Mouse (Mus musculus) MEL-GATA-1-ER (cell line): ENCODE results near the gene Ube2cbp.

Source experiments
- DNase-seq: peaks from one replicate; pipeline ENCODE4 v3.0.0-alpha.2; 2012; ENCODE audit warnings: low read depth; ENCODE audit errors: extremely low read depth

The Ube2cbp gene

DNA sequence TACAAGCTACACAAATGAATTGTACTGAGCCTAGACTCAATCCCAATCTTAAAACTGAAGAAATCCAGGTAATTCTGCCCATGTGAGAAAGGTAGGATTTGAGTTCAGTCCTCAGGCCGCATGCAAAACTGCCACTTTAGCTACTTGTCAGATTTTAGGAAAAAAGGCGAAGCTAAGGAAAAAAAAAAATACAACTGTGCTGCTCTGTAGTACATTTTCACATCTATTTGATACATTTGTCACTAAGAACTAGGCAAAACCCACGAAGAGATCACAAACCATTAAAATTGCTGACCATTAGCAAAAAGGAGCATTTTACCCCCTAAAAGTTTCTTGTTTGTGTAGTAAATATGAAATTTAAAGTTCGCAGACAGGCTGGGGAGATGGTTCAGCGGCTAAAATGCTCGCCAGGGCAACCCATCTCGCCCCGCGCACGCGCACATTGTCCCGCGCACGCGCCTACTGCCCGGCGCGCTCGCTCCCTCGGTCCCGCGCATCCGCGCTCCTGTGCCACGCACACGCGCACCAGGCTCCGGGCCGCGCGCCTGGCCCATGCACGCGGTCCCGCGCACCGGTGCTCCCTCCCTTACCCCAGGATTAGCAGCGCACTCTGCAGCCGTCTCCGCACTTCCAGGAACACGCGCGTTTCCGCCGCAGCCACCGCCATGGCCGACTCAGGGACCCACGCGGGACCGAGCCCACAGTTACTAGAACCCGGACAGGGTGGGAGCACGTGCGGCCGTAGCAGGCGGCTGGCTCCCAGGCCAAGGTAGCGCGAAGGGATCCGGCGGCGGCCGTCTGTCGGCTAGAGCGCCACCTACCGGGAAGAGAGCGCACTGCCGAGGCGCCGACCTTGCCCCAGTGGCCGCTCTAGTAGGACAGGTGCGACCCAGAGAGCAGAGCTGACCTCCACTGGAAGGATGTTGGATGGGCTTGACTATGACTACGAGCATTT lies at the start of gene Ube2cbp:
Gene Ube2cbp (minus strand): TSS at position 800 of the 955 bp plus-strand sequence.
- no peak for DNase-seq

DNA sequence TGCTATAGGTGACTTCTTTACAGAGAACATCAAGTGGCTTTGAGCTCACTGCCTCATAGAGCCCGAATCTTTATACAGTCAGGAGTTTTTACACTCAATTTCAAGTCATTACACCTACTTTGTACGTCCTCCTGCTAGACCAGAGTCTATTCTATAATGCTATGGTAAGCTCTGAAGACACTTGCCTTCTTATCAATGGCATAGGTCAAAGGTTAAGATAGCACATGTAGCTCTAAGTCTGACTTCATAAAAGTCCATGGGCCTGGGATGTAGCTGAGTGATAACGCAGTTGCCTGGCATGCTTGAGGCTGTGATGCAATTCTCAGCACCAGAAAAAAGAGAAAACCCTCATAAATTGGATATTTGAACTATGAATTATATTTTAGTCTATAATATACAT lies 49.6 kb upstream of the Ube2cbp start:
- DNase-seq: no peak

DNA sequence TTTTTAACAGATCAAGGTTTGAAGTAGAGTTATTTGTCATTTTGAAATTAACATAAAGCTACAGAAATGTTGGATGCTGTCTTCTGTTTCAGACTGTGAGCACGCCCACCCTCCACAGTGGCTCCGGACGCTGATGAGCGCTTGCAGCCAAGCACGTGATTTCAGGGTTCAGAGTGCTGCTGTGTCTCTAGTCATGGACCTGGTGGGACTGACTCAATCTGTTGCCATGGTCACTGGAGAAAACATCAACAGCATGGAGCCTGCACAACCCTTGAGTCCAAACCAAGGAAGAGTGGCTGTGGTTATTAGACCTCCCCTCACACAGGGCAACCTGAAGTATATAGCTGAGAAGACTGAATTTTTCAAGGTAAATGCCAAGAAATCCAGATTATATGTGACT lies 49.0 kb upstream of the Ube2cbp start:
- DNase-seq: no peak

DNA sequence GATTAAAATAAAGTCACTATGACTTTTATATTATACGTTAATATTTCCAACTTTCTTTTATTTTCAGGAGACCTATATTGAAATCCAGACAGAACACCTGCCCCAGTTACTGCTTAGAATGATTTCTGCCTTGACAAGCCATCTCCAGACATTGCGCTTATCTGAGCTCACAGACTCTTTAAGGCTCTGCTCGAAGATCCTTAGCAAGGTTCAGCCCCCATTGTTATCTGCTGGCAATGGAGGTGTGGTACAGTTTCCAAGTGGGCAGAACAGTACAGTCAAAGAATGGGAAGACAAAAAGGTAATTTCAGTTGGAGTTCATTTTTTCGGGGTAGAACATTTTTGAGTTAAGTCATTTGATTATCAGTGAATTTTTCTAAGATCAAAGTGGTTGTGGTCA lies 42.7 kb upstream of the Ube2cbp start:
- no peak for DNase-seq

DNA sequence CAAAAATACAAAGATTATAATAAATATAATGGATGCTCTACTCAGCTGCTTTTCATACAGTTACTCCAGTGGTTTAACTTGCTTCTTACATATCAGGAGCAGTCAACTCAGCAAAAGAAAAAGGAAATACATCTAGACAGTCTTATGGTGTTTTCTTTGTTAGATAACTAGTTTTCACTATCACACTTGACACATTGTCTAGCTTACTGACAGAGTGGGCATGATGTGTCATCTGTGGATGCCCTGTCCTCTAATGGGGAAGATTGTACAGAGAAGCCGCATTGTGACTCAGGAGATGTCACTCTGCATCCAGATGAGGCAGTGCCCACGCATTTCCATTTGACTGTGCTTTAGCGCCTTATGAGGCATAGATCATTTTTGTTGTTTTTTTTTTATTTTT lies 34.3 kb upstream of the Ube2cbp start:
- no peak for DNase-seq

DNA sequence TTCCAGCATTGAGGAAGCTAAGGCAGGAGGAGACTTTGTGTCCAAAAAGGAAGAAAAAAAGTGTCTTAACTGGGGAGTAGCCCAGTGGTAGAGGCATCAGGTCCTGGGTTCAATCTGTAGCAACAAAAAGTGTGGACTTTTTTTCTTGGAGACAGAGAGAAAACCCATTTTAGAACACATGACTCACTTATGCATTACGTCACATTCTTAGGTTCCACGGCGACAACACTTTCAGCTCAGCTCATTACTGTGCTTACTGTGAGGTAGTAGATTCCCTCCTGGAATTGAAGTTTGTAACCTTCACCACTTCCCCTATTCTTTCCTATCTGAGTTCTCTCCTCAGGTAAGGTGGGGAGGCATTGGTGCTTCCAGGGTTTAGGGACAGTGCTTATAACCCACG lies 31.5 kb upstream of the Ube2cbp start:
- DNase-seq: no peak

DNA sequence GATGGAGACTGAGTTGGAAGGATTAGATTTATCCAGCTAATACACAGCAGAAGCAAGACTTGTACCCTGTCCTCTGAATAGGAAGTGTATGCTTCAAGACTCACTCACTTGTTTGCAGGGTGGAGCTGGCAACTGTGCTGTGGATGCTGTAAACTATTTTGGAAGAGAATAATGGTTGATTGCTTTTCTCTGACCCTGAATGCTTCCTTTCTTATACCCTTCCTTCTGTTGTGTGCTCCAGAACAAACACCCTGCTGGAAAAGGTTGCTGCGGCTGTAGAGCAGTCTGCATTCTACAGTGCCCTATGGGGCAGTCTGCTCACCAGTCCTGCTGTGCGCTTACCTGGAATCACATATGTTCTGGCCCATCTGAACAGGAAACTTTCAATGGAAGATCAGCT lies 27.0 kb upstream of the Ube2cbp start:
- no peak for DNase-seq

DNA sequence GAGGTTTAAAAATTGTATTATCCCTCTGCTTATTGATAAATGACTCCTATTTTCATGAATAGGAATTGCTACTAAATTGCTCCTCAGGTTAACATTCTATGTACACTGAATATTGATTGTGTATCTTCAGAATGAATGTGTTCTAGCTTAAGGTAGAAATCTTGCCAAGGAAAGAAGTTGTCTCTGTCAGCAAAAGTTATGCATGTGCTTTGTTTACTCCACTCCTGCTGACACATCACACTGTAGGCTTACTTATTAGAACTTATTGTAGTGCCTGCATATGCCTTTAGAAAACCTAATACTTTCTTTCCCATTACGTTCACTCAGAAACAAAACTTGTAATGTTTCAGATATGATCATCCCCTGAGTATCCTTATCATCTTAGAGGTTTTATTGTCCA lies 17.5 kb upstream of the Ube2cbp start:
- DNase-seq: no peak

DNA sequence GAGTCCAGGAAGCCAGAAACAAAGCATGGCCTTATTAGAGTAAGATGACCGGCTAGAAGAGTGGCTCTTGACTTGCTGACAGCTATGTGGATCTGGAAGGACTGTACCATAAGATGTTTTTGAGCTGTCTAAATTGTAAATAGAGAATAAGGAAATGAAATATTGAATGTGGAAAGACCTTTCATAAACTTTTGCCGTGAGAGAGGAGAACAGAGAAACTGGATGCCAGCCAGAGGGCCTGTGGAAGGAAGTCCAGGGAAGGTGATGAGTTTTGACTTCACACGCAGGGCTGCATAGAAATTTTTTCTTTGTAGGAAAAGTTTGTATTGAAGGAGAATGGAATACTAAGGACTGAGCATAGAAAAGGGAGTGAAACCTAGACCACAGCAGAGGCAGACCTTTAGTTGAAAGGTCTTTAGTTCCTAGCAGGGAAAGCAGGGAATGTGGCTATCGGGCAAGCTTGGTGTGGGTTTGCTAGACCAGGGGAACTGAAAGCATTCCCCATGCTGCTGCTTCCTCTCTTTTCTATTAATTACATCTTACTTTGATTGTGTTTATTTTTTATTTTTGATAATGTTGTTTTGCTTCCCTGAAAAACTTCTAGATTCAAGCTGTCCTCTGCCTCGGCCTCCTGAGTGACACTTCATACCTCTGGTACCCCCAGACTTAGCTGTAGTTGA lies 13.8 kb upstream of the Ube2cbp start:
- no peak for DNase-seq

DNA sequence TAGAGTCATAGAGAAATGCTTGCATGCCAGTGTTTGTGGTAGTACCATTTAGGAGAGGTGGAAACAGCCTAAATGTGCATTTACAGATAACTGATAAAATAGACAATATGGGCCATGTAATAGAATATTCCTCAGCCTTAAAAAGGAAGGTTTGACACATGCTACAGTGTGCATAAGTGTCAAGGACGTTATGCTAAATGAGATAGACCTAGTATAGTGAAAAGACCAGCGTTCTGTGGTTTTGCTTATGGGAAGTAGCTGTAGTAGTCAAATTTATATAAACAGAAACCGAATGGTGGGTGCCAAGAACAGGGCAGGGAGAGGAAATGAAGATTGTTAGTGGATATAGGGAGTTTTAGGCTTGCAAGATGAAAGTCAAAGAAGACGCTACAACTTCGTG lies 12.0 kb upstream of the Ube2cbp start:
- peak; percentile 73 for DNase-seq

DNA sequence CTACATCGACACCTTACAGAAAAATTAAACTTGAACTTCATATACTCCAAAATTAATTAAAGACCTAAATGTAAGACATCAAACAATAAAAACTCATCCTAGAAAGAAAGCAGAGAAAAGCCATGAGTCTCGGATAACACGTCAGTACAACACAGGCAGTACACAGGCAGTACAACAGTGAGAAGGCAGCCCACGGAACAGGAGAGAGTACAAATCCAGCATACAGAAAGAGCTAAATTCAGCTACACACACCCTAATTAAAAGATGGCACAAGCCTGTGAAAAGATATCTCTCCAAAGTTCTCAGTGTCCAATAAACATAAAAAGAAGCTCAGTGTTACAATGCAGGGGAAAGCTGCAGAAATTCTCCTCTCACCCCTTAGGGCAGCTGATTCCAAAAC lies 11.2 kb upstream of the Ube2cbp start:
- no peak for DNase-seq

DNA sequence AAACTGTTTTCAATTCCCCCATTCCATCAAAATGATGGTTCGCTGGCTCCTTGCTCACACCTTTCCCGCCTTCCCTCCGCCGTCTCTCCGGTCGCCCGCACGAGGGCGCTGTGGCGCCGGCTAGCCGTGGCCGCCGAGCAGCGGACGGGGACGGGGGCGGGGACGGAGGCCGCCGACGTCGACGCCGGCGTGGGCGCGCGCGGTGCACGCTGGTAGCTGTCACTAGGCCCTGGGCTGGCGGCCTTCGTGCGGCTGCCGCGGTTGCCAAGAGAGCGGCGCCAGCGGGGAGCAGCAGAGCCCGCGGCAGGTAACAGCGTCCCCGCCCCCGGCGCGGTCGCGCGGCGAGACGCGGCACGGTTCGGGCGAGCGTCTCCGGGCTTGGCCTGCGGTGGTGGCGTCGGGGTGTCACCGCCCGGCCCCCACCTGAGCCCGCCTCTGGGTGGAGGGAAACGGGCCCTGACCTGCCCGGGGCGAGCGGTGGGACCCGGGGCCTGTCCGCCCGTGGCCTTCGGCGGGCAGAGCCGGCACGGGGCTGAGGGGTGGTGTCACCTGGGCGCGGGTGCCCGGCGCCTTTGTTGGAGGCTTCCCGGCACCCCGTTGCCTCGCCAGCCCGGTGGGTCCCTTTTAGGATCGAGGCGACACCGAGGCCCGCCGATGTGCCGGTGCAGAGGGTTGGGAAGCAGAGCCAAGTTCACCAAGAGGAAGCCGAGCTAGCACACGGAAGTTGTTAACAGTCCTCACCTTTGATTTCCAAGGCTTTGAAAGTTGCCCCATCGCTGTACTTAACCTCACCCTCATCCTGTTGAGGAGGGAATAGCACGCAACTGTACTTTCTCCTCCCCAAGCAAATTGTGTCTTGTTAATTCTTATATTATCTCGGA lies 2.5 kb upstream of the Ube2cbp start, which contains the start of gene Dop1a:
Gene Dop1a (plus strand): TSS at position 165 of the 881 bp plus-strand sequence.
- DNase-seq: no peak

DNA sequence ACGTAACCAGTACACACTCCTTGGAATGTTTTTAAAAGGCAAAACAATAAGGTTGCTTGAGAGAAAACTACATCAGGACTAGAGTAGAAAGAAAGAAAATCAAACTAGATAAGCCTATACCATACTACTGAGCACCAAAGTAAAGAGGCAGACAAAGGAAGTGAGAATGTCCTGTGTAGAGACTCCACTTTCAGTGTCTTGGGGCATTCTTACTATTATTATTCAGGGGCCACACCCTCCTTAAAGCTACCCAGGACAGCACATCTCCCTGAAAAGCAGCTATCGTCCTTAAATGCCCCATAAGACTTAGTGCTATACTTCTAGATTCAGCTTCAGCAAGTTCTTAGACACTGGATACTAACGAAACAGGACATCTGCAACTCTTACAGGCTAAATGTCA lies 11.1 kb downstream of the Ube2cbp start:
- DNase-seq: no peak

DNA sequence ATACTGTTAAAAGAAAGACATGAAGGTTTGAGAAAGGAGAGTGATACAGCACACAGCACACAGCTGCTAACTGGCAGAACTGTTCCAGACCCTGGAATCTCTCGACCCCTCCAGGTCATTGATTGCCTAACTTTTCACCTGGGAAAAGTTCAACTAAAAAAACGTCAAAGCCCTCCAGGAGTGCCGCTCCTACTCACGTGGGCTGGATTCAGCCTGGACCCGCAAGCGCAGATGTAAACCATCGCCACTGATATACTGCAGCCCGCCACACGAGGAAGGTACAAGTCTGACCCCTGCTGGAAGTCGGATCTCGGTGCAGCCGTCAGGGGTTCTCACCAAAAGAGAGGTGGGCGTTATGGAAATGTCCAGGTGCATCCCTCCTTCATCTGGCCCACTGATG lies 13.1 kb downstream of the Ube2cbp start:
- no peak for DNase-seq

DNA sequence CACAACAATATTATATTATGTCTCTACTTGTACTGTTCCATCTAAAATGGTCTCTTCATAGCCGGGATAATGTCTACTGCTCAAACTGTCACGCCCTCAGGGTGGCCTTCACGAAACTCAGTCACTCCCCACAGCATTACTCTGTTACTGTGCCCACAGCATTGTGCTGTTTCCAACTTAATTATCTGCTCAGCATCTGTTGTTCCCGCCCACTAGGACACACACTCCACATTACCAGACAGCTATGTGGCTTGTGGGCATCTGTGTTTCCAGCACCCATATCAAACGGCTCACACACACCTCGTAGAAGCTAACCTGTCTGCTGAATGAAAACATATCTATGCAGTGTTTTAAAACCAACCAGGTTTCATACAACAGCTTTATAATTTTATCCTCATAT lies 13.7 kb downstream of the Ube2cbp start:
- no peak for DNase-seq

DNA sequence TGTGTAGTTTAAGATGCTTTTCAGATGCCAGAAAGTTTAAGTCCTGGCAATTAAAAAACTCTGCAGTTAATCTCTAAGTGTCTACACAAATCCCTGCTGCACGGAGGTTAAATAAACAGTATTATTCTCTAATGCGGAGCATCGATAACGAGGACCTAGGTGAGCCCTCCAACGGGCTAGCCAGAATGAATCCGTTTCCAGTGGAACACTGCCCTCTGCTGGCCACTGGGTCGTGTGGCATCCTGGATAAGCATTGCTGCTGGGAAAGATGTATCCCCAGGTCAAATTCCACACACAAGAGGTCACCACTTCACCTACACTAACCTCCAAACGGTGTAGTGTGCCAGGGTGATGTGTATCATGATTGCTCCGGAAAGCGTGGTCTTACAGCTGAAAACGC lies 15.2 kb downstream of the Ube2cbp start:
- no peak for DNase-seq

DNA sequence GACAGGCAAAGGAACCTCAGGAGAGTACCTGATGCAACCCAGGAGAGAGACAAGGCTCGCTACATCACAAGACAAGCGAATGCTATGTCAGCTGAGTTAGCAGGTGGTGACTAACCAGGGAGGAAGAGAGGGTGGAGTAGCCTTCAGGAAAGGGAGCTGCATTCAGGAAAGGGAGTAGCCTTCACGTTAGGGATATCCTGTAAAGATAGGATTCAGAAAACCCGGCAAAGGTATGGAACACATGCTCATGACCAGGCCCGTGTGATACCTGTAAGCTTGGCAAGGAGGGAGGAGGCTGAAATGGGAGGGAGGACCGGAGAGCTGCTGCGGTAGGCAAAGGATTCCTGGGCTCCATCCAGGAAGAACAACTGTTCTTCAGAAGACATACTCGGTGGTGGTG lies 17.3 kb downstream of the Ube2cbp start:
- DNase-seq: no peak

DNA sequence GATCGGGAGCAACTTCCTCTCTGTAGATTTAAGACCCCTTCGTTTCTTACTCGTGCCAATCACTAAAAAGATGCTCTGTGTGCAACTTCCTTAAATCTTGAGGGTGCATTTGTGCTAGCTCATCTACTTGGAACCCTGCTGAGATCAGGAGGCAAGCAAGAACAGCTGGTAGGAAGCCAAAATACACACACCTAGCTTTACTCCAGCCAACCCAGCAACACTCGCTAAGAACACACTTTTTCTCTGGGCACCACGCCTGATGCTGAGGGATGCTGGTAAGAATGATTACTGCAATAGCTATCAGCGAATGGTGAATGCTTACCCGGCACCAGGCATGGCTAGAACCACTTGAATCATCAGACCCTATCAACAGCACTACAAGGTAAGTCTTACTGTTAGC lies 17.9 kb downstream of the Ube2cbp start:
- no peak for DNase-seq

DNA sequence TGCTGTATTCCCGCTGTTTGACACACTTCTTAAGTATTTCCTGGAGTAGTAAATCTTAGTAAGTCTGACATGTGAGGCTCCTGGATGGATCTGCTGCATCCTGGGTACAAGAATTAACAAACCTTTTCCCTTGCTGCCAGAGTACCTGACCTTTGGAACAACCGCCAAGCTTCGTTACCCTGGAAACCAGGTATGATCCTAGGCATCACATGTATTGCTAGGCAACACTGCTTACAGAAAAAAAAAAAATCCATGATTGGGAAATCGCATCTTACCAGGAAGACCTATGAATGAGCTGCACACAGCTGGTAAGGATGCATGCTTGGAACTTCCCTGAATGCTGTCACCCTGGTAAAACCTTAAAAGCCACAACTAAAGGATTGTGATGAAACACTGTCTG lies 22.5 kb downstream of the Ube2cbp start:
- DNase-seq: no peak

DNA sequence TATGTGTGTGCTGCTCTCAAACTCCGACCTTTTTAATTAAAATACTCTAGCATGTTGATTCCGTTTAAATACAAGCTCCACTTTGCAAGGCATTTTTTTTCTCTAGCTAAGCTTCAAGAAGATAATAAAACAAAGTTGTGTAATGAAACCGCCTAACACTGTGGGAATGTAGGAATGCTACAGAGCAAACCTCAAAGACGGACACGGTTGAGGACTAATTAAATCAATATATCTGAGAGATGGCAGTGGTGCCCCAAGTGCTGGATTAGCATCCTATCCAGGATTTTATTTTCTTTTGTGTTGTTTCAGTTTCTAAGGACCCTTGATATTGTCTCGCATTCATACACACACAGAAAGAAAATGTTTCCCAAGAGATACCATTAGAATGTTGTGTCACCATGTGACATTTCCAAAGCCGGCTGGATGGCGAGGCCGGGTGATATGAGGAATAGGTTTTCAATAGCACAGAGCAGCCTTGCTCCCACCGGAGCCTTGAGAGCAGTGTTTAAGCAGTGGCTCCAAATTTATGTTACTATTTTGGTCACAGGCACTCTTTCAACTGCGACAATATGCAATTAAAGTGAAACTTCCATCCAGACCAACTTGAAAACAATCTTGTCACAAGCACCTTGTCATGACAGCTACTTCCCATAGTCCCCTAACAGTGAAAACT lies 26.3 kb downstream of the Ube2cbp start:
- no peak for DNase-seq

DNA sequence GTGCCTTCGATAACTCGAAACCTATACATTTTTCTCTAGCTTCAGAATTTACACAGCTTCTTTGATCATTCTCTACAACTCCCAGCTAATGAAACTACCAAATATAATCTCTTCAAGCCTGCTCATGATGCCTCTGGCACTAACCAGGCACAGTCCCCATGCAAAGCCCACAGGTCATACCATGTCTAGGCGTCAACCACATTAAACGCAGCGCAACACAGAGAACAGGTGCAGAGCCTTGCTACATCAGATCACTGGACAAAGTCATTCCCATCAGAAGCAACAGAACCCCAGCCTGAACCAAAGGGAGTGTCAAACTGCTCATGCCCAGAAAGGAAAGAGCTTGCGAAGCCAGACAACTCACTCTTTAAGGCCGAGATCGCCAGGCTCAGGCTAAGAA lies 28.1 kb downstream of the Ube2cbp start:
- no peak for DNase-seq
